ENCODE assay signal across 17 mouse cellular contexts in genomic region chr2:34692861-34693260, GRCm38 (mm10).
"Had no signal": no experiment of that assay in that cellular context is flagged by ENCODE, and none has a peak within 500 bp of the region (broad histone marks: within the 10 kb centered on the region; RNA-seq: fewer than 3 reads in every experiment).

No protein-coding gene starts in this region.

- DNase-seq: left cerebral cortex, postnatal 4 days; liver; liver, embryonic 13.5 days; liver, postnatal 0 days; lung, adult 18-20 months; lung, adult 2 months; lung, embryonic 14.5 days; lung, postnatal 10 days; lung, postnatal 14 days; lung, postnatal 36 days; lung, postnatal 4 days; midbrain, embryonic 14.5 days had no signal

- ATAC-seq: liver, embryonic 12.5 days; liver, postnatal 0 days; lung, postnatal 0 days; midbrain, embryonic 13.5 days; midbrain, embryonic 15.5 days; midbrain, embryonic 16.5 days had no signal
